Mouse (Mus musculus): ENCODE measurements around the gene Trim16. TPM values are rescaled to one million over a fixed set of nuclear protein-coding genes. Genes with fewer than 3 reads are reported as not detected.
A peak's percentile ranks its signal among the peaks of the same experiment; 100 is the strongest.

Gene Trim16
- 13.2 and 22.3 TPM in 2 replicates for total RNA-seq (2017)

DNA sequence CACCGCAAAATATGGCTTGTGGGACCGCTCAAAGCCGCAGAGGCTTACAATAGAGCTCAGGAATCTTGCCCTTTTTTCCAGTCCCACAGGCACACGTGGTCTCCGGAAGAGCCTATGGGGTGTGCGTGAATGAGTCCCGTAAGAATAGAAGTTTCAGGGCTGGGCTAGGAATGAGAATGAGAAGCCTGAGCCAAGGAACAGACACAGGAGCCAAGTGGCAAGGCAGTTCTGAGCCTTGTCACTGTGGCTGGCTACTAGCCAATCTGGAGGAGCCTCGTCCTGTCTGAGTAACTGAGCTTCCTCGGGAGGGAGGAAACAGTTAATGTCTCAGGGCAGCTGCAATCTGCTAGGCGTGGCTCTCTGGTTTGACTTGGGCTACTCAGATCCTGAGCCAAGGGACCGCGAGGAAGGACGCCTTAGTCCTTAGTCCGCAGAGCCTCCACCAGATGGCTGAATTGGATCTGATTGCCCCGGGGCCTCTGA, at the start of gene Trim16:
Gene Trim16, plus strand, starts transcription at position 173 of the 483 bp plus-strand sequence.
- ATAC-seq (replicated peaks in 1 of 2; ENCODE audit: insufficient read depth in 1 of 2, low FRiP score in 2 of 2, low TSS enrichment in 1 of 2, low read depth in 1 of 2, poor library complexity in 2 of 2, severe bottlenecking in 2 of 2): peak; percentile 69 to 78

DNA sequence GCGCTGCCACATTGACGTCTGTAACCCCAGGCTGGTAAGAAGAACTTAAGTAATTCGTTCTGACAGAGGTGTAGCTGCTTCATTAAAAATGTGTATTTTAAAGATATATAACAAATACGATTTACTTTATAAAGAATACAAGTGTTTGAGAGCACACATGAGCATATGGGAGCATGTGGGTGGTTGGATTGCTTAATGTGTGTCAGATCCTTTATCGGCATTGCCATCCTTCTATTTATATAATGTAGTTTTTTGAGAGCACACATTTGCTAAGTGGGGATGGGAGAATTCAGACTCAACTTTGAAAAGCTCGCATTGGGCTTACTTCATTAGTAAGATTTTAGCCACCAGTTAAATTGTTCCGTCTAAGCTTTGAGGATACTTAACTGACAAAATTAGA, 43.5 kb upstream of the Trim16 start:
- ATAC-seq (replicated peaks in 1 of 2; ENCODE audit: insufficient read depth in 1 of 2, low FRiP score in 2 of 2, low TSS enrichment in 1 of 2, low read depth in 1 of 2, poor library complexity in 2 of 2, severe bottlenecking in 2 of 2): no peak

DNA sequence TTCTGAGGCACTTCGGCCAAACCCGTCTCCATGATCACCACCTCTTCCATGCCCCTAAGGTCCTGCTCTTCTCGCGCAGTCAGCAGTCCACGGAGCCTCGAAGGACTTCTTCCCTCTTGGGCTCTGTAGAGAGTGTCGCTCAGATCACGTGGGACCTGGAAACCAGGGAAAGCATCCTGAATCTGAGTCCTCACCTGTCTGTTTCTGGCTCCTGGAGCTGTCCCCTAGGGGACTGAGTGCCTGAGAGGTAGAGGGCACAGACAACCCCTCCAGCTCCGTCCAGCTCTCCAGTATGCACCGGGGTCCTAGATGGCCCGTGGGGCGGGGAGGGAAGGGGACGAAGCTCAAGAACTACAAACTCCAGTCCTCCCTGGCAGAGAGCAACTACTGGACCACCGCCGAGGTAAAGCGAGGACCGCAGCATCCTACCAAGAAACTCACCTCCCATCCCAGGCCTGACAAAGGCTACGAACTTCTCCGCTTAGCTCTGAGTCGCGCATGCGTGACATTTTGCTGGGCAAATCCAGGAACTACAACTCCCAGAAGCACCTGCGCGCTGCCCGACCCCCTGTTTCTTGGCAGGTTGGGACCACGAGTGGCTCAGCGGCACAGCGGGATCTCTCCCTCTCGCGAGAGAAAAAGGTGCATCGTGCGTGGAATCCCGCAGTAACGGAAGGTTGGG, 31.0 kb upstream of the Trim16 start, which contains the start of gene Zfp286:
Gene Zfp286, minus strand, starts transcription at position 528 of the 682 bp plus-strand sequence.
- ATAC-seq (replicated peaks in 1 of 2; ENCODE audit: insufficient read depth in 1 of 2, low FRiP score in 2 of 2, low TSS enrichment in 1 of 2, low read depth in 1 of 2, poor library complexity in 2 of 2, severe bottlenecking in 2 of 2): peak; percentile 94 to 97

DNA sequence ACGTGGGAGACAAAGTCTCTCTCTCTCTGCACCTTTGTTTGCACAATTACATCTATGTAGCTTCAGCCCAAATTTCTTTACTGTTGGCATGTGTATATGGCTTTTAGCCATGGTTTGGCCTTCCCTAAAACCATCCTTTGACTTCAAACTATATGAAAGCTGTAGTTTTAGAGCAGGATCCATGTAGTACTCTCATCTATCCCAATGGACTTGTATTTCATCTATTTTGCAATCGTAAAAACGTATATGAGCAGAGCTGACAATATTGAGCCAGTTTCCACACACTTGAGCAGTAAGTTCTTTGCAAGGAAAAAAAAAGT, 30.5 kb upstream of the Trim16 start:
- ATAC-seq (replicated peaks in 1 of 2; ENCODE audit: insufficient read depth in 1 of 2, low FRiP score in 2 of 2, low TSS enrichment in 1 of 2, low read depth in 1 of 2, poor library complexity in 2 of 2, severe bottlenecking in 2 of 2): no peak

GRCm38 (mm10) chr11:62804119-62804518, 15.9 kb upstream of the Trim16 start:
- ATAC-seq (replicated peaks in 1 of 2; ENCODE audit: insufficient read depth in 1 of 2, low FRiP score in 2 of 2, low TSS enrichment in 1 of 2, low read depth in 1 of 2, poor library complexity in 2 of 2, severe bottlenecking in 2 of 2): no peak

DNA sequence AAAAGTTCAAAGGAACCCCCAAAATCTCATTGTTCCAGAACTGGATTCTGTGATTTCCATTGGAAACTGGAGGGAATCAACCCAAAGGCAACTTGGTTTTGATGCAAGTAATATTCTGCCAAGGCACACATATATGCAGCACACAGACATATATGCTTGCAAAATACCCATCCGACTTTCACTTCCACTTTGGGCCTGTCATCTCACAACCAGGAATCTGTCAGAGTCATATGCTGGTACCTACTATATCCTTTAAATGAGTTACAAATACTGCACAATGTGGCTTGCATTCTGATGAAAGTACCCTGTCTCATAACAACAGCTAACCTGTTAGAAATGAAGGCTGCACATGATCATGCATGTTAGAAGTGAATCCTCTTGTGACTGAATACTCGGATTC, 12.1 kb upstream of the Trim16 start:
- ATAC-seq (replicated peaks in 1 of 2; ENCODE audit: insufficient read depth in 1 of 2, low FRiP score in 2 of 2, low TSS enrichment in 1 of 2, low read depth in 1 of 2, poor library complexity in 2 of 2, severe bottlenecking in 2 of 2): no peak

GRCm38 (mm10) chr11:62809201-62809600, 10.8 kb upstream of the Trim16 start:
- peak in 1 of 2 experiments; percentile 32; a peak in 1 of 4 replicates for ATAC-seq (replicated peaks in 1 of 2; ENCODE audit: insufficient read depth in 1 of 2, low FRiP score in 2 of 2, low TSS enrichment in 1 of 2, low read depth in 1 of 2, poor library complexity in 2 of 2, severe bottlenecking in 2 of 2)

DNA sequence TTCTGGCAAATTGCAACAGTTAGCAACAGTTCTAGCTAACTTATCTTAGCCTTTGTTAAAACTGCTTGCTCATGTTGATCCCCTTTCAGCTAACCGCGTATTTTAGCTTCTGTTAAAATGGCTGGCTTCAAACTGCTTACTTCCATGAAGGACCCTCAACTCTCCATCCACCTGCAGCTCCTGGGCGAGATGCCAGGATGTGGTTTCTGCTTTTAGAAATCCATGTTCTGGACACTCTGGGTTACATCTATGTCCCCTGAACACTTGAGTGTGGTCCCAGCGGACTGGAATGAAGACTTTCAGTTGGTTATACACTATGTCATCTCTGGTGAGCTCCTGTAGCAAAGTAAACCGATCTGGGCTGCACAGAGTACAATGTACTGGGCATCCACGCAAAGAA, 7.8 kb upstream of the Trim16 start:
- no peak for ATAC-seq (replicated peaks in 1 of 2; ENCODE audit: insufficient read depth in 1 of 2, low FRiP score in 2 of 2, low TSS enrichment in 1 of 2, low read depth in 1 of 2, poor library complexity in 2 of 2, severe bottlenecking in 2 of 2)

DNA sequence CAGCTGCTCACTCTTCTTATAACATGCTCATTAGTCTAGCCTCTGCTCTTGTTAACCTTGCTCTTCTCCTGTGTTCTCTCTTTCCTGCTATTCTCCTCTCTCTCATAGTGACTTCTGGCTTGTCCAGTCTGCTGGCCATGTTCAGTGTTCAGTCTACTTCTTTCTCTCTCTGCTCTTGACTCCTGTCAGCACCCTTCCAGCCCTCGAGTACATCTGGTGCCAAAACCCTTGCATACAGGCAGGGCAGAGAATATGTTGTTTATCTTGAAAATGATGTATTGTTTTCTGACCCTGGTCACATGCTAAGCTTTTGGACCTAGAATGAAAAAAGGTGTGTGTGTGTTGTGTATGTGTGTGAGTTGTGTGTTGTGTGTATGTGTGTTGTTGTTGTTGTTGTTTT, 6.5 kb upstream of the Trim16 start:
- ATAC-seq (replicated peaks in 1 of 2; ENCODE audit: insufficient read depth in 1 of 2, low FRiP score in 2 of 2, low TSS enrichment in 1 of 2, low read depth in 1 of 2, poor library complexity in 2 of 2, severe bottlenecking in 2 of 2): no peak

DNA sequence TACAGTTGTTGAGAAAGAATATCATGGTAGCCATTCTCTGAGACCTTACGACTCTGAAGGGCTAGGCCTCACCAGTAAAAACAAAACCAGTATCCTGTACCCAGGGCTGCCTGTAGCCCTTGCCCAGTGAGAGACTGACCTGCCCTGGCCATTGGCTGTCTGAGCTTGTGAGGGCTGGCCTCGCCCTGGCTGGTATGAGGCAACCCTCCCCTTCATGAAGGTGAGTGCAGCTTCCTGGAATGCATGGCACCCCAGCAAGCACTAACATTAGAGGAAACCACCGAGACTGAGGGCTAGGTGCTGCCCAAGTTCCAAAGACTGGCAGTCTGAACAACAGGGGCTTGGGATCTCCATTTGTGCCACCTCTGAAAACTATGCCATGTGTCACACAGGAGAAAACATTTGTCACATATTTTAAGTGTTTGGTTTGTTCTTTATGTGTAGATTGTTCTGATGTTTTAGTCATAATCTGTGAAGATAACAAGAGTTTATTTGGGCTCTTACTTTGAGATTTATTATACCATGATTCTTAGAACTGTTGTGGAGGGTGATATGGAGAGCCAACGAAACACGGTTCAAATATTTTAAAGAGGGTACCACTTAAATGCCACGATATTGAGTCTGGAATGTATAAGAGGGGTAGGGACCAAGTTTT, 5.9 kb upstream of the Trim16 start:
- no peak for ATAC-seq (replicated peaks in 1 of 2; ENCODE audit: insufficient read depth in 1 of 2, low FRiP score in 2 of 2, low TSS enrichment in 1 of 2, low read depth in 1 of 2, poor library complexity in 2 of 2, severe bottlenecking in 2 of 2)

DNA sequence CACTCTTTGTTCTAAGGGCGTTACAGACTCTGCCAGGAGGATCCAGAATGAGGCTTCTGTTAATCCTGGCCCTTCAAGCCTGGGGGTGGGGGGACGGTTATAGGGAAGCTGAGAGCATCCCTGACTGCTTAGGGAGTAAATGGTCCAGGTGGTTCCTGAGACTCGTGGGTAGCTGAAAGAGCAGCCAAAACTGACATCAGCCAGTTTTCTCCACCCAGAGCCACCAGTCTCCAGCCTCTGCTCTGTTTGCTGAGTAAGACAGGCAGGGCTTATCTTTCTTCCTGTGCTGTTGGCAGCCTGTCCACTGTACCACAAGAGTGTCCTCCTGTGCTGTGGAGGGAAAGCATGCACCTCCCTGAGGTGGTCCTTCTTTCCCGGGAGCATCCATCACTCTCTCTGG, 5.4 kb upstream of the Trim16 start:
- no peak for ATAC-seq (replicated peaks in 1 of 2; ENCODE audit: insufficient read depth in 1 of 2, low FRiP score in 2 of 2, low TSS enrichment in 1 of 2, low read depth in 1 of 2, poor library complexity in 2 of 2, severe bottlenecking in 2 of 2)

DNA sequence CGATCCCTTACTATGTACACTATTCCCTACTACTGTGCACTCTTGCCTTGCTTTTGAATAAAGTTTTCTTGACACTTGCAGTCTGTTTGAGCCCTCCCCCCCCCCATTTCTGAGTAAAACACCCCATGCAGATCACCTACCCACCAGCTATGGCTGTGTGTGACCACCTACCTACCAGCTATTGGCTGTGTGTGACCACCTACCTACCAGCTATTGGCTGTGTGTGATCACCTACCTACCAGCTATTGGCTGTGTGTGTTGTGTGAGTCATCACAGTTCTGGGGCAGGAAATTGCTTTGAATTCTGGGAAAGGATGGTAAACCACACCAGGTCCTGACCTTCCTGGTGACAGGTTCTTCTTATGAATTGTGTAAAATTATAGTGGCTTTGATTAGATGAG, 4.6 kb upstream of the Trim16 start:
- ATAC-seq (replicated peaks in 1 of 2; ENCODE audit: insufficient read depth in 1 of 2, low FRiP score in 2 of 2, low TSS enrichment in 1 of 2, low read depth in 1 of 2, poor library complexity in 2 of 2, severe bottlenecking in 2 of 2): no peak

DNA sequence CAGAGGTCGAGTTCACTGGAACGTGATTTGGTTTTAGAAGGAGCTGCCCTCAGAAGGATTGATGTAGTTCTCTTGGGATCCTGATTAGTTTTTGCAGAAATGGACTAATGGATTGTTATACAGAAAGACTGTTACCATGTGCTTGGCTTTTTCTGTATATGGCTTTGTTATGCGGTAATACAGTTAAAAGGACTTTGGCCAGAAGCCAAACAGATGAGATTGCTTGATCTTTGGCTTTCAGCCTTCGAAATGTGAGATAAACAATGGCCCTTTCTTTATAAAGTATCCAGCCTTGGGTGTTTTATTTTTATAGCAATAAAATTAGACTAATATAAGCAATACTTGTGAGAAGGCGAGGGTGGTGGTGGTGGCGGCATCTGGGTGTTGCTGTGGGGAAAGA, 3.4 kb upstream of the Trim16 start:
- ATAC-seq (replicated peaks in 1 of 2; ENCODE audit: insufficient read depth in 1 of 2, low FRiP score in 2 of 2, low TSS enrichment in 1 of 2, low read depth in 1 of 2, poor library complexity in 2 of 2, severe bottlenecking in 2 of 2): no peak

DNA sequence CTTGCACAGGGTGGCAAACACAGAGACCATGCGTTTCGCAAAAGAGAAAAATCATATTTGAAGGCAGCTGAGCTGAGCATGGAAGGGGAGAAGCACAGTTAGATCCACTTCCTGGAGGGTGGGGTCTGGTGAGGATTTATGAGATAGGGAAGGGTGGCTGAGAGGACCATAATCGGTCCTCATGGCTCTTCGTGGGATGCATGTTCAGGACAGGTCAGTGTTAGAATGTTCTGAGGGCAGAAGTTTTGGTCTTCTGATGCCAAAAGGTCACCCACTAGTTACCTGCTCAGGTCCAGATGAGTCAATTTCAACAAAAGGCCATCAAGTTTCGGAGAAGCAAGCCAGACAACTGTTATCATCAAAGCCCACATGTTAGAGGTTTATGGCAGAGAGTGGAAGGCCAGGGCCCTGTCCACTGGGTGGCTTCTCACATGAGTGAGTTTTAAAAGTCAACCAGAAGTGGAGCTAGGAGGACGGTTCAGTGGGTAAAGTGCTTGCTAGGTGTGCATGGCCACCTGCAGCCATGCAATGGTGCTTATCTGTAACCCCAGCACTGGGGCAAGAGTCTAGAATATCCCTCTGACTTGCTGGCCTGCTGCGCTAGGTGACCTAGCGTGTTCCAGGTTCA, 858 bp upstream of the Trim16 start:
- ATAC-seq (replicated peaks in 1 of 2; ENCODE audit: insufficient read depth in 1 of 2, low FRiP score in 2 of 2, low TSS enrichment in 1 of 2, low read depth in 1 of 2, poor library complexity in 2 of 2, severe bottlenecking in 2 of 2): no peak

- peak; percentile 18 to 31 for ATAC-seq (replicated peaks in 1 of 2; ENCODE audit: insufficient read depth in 1 of 2, low FRiP score in 2 of 2, low TSS enrichment in 1 of 2, low read depth in 1 of 2, poor library complexity in 2 of 2, severe bottlenecking in 2 of 2)
Observed at GRCm38 (mm10) chr11:62820661-62821437, 818 bp downstream of the Trim16 start.

DNA sequence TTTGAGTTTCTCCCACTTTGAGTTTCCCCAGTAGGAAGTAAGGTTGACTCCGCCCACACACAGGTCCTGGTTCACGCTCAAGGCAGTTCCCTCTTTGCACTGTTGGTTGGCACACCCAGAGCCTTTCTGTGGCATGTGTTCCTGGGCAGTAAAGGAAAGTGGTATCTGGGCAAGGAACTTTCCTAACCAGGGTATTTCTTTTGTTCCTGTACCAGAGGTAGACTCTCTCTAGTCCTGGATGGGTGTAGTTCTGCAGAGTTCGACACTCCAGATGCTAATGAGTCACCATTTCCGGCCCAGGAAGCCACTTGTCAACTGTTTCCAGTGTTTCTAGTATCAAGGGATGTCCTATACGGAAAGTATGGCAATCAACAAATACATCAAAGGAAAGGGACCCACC, 1.9 kb downstream of the Trim16 start:
- peak; percentile 28 to 39; a peak in 2 of 4 replicates for ATAC-seq (replicated peaks in 1 of 2; ENCODE audit: insufficient read depth in 1 of 2, low FRiP score in 2 of 2, low TSS enrichment in 1 of 2, low read depth in 1 of 2, poor library complexity in 2 of 2, severe bottlenecking in 2 of 2)

GRCm38 (mm10) chr11:62824211-62824610, 4.2 kb downstream of the Trim16 start:
- ATAC-seq (replicated peaks in 1 of 2; ENCODE audit: insufficient read depth in 1 of 2, low FRiP score in 2 of 2, low TSS enrichment in 1 of 2, low read depth in 1 of 2, poor library complexity in 2 of 2, severe bottlenecking in 2 of 2): no peak

Data from hematopoietic stem cell, adult 5-6 weeks (primary cell).